Mouse (Mus musculus): ENCODE measurements at regions not wholly inside any gene's neighbourhood (a gene's known extent, or its start where the extent isn't known, plus 50 kb on each side); places are given as distances from the start of the nearest gene placed in this dataset.

GRCm38 (mm10) chr14:76681581-76682377 lies 125.1 kb upstream of the Serp2 start:
- no peak for DNase-seq (ENCODE audit: low spot score in 2 of 2)

DNA sequence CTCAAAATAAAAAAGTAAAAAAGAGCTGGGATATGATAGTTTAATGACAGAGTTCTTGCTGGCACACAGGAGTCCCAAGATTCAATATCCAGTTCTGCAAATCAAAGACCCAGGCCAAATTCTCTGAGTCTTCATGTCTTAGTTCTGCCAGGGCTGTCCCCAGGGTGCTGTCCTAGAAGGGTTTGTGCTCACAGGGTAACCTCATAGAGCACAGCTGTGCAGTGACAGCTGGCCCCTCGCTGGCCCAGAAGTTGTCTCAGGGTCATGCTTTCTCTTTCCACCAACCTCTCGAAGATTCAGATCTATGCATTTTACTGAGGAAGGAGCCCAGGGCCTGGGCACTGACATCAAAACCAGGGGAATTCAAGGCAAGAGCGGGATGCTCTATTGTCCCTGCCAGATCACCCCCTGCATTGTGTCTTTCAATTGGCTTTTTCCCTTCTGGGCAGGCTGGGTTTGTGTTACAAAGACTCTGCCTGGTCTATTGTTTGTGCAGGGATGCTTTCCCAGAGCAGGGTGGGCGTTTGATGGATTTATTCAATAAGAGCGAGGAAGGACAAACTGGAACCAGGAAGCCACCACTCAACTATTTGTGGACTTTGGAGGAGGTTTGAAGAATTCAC lies 121.9 kb upstream of the Serp2 start:
- no peak for DNase-seq (ENCODE audit: low spot score in 2 of 2)

DNA sequence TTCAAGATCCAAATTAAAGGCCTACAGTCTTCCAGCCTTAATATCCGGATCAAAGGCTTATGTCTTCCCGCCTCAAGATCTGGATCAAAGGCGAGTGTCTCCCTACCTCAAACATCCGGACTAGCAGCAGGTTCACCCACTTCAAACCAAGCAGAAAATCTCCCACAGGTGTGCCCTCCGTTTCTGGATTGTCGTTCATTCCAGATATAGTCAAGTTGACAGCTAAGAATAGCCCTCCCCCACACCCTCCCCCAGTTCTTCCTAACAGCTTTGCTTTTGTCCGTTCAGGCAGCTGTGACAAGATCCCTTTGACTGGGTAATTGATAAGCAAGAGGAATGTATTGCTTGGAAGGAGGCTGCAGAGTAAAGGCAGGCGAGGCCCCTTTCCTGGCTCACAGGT lies 118.3 kb upstream of the Serp2 start:
- DNase-seq (ENCODE audit: low spot score in 2 of 2), result no peak

GRCm38 (mm10) chr14:76673671-76674331 lies 117.1 kb upstream of the Serp2 start:
- DNase-seq (ENCODE audit: low spot score in 2 of 2), result no peak

DNA sequence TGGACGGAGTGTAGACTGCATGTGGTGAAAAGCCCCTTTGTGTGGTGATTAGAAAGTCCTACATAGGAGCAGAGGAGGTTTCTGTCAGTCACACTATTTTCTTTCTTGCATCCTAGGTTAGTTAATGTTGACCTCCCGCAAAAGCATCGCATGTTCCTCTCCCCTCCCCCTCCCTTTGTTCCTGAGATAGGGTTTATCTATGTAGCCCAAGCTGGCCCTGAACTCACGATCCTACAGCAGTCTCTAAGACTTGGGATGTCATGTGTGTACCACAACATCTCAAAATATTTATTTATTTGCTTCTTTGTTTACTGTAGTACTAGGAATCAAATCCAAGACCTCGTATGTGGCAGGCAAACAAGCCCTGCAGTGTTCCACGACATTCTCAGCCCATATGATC lies 116.2 kb upstream of the Serp2 start:
- no peak for DNase-seq (ENCODE audit: low spot score in 2 of 2)

DNA sequence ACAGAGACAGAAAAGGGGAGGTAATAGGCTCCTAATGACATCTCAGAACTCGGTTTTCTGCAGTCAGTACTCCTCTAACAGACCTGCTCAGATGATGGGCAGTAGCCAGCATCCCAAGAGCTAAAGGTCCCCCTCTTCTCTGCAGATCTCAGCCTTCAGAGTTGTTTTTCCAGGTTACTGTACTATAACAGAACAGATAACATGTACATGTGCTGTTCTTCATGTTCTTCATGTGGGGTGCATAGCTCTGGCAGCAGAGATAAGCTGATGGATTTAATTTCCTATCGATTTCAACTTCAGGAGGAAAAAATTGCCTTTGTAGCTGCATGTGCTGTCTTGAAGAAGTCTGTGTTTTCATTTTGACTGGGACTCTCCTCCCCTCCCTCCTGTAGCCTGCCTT lies 115.8 kb upstream of the Serp2 start:
- no peak for DNase-seq (ENCODE audit: low spot score in 2 of 2)

DNA sequence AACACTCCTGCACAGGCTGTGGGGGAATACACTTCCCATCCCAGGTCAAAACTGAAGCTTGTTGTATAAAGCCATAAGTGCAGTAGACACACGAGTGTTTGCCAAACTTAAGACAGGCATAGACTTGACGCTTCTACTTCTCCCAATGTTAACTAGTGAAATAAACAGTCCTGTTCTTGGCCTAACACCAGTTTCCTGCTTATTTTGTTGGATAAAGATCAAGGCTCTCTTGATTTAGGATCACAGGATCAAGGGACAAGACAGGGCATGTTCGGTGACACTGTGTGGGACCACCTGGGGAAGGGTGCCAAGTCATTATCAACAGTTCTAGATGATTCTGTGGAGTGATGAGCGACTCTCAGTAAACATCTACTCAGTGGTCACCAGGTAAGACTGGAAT lies 114.3 kb upstream of the Serp2 start:
- no peak for DNase-seq (ENCODE audit: low spot score in 2 of 2)

DNA sequence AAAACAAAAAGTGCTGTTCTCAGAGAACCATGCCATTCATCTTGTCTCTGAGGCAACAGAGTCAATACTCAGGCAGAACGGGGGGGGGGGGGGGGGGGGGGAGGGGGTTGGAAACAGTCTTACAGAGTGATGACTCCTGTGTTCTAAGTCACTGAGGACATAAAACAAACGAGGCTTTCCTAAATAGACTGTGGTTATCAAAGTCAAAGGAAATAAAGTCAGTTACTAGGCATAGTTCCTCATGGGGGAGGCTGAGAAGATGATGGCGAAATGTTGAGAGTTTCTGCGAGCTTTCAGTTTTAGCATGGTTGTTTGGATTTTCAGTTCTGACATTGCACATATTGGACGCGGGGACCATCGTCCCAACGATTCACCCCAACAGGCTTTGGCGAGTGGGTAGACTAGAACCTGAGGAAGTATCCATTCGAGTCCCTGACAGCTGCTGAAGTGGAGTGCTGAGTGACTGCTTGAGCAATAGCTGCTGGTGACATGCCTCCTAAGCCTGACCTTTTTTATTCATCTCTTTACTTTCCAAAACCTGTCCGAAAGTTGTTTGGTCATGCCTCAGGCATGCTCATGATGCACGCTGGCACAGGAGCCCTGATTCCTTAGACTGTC lies 109.2 kb upstream of the Serp2 start:
- no peak for DNase-seq (ENCODE audit: low spot score in 2 of 2)

DNA sequence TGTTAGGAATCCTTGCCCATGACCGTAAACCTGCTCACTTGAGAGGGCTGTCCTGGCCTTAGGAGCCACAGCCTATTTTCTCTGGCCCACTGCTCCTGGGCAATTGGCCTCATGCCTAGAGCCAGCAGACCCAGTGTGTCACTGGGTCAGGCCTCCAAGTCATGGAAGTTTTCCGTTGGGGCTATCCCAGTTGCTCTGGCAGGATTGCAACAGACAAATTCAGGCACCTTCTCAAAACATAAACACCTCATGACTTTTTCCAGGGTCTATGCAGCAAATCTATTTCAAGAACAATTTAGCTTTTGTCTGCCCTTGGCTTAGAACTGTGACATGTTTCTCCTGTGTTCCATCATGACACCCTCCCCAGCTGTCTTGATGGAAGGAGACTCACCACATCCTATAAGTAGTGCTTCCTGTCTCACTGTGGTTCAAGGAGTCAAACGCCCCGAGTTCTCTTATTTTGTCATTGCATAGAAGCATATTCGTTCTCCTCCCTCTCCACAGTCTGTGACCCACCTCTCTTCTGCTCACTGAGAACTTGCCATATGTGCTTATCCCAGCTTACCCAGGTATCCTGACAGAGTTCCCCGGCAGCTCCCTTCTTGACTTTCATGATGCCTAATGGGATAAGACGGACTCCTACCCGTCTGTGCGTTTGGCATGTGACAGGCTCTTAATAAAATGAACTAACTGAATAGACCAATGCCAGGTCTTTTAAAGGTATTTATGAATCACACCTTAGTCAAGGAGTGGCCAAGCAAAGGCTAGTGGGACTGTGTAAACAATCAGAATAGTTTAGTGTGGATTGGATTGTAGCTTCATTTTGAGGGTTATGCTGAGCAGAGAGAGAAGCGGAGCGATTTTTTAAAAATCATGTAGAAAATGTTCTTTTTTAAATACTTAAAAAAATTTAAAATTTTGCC lies 108.2 kb upstream of the Serp2 start:
- DNase-seq (ENCODE audit: low spot score in 2 of 2), result no peak

DNA sequence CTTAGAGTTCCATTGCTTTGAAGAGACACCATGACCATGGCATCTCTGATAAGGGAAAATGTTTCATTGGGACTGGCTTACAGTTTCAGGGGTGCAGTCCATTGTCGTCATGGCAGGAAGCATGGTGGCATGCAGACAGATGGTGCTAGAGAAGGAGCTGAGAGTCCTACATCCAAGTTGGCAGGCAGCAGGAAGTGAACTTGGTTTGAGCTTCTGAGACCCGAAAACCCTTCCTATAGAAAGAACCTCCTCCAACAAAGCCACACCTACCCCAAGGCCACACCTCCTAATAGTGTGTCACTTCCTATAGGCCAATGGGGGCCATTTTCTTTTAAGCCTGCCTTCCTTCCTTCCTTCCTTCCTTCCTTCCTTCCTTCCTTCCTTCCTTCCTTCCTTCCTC lies 107.1 kb upstream of the Serp2 start:
- no peak for DNase-seq (ENCODE audit: low spot score in 2 of 2)

- DNase-seq (ENCODE audit: low spot score in 2 of 2), result no peak
Observed at GRCm38 (mm10) chr14:76662871-76663270, 106.2 kb upstream of the Serp2 start.

GRCm38 (mm10) chr14:76660906-76661305 lies 104.2 kb upstream of the Serp2 start:
- no peak for DNase-seq (ENCODE audit: low spot score in 2 of 2)

DNA sequence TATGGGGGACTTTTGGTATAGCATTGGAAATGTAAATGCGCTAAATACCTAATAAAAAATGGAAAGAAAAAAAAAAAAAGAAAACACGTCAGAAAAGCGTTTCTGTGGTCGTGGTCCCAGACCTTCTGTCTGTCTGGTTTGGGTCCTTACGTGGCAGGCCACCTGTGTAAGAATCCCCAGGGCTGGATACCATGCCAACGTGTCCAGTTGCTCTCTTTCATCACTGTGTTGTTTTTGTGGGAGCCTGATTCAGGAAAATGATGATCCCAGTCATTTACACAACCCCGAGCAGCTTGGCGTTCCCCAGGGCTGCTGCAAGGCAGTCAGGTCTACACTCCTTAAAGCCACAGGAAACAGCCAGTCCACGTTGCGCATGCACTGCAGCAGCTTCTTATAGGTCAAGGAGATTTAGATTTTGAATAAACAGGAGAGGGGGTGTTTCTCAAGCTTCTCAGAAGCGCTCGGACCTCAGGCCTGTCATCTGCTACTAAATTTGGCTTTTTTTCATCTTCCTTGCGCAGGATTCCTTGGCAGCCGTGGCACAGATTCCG lies 102.3 kb upstream of the Serp2 start:
- DNase-seq (ENCODE audit: low spot score in 2 of 2), result no peak

GRCm38 (mm10) chr14:76657784-76658610 lies 101.3 kb upstream of the Serp2 start:
- DNase-seq (ENCODE audit: low spot score in 2 of 2), result peak; percentile 45 to 57

GRCm38 (mm10) chr14:76657375-76657774 lies 100.7 kb upstream of the Serp2 start:
- no peak for DNase-seq (ENCODE audit: low spot score in 2 of 2)

- no peak for DNase-seq (ENCODE audit: low spot score in 2 of 2)
Observed at GRCm38 (mm10) chr14:76652356-76653126, 95.9 kb upstream of the Serp2 start.

- DNase-seq (ENCODE audit: low spot score in 2 of 2), result no peak
Observed at GRCm38 (mm10) chr14:76651096-76651495, 94.4 kb upstream of the Serp2 start.

- no peak for DNase-seq (ENCODE audit: low spot score in 2 of 2)
Observed at GRCm38 (mm10) chr14:76649927-76650326, 93.2 kb upstream of the Serp2 start.

GRCm38 (mm10) chr14:76644716-76645115 lies 88.0 kb upstream of the Serp2 start:
- no peak for DNase-seq (ENCODE audit: low spot score in 2 of 2)
